Mouse (Mus musculus) midbrain, embryonic 11.5 days (tissue): ENCODE measurements at regions not wholly inside any gene's neighbourhood (a gene's known extent, or its start where the extent isn't known, plus 50 kb on each side); places are given as distances from the start of the nearest gene placed in this dataset.

Experiments
- ATAC-seq: fragments of 200-750 bp; cut with Nextera tagmentation; 2 replicates; pipeline ENCODE4 v1.8.0; 2017; ENCODE audit warnings: moderate TSS enrichment, moderate library complexity; ENCODE audit not compliant: low FRiP score
- DNase-seq: peaks from one replicate; pipeline ENCODE4 v3.0.0; 2015; ENCODE audit warnings: low spot score; ENCODE audit errors: missing footprints
- H3K27ac ChIP-seq: fragments of 300-500 bp; sonication (generic); 2 replicates; pipeline ENCODE4 v1.5.1; 2014; ENCODE audit warnings: low read depth, low read length
- H3K27me3 ChIP-seq: fragments of 300-500 bp; sonication (generic); 2 replicates; pipeline ENCODE4 v1.6.1; 2014; ENCODE audit warnings: mild to moderate bottlenecking, low read length, moderate library complexity, mixed read lengths; ENCODE audit not compliant: control insufficient read depth, insufficient read depth
- H3K36me3 ChIP-seq: fragments of 300-500 bp; sonication (generic); 2 replicates; pipeline ENCODE4 v1.6.1; 2014; ENCODE audit warnings: mild to moderate bottlenecking, low read length, moderate library complexity, mixed read lengths; ENCODE audit not compliant: control insufficient read depth, insufficient read depth
- H3K4me1 ChIP-seq: fragments of 300-500 bp; sonication (generic); 2 replicates; pipeline ENCODE4 v1.6.1; 2014; ENCODE audit warnings: low read length; ENCODE audit not compliant: control insufficient read depth, insufficient read depth
- H3K4me2 ChIP-seq: fragments of 300-500 bp; sonication (generic); 2 replicates; pipeline ENCODE4 v1.6.1; 2014; ENCODE audit warnings: mild to moderate bottlenecking, moderate library complexity
- H3K4me3 ChIP-seq: fragments of 300-500 bp; sonication (generic); 2 replicates; pipeline ENCODE4 v1.5.1; 2014; ENCODE audit warnings: low read depth, low read length
- H3K9ac ChIP-seq: fragments of 300-500 bp; sonication (generic); 2 replicates; pipeline ENCODE4 v1.6.1; 2014; ENCODE audit warnings: low read length
- H3K9me3 ChIP-seq: fragments of 300-500 bp; sonication (generic); 2 replicates; pipeline ENCODE4 v1.6.1; 2016; ENCODE audit warnings: low read length; ENCODE audit not compliant: control insufficient read depth
- WGBS: fragments of 180-500 bp; shearing (Covaris S2); extraction: QIAGEN DNeasy Blood & Tissue Kit; methylation state at CpG from one replicate; pipeline ENCODE4 v1.1.7; 2014; 5-methylcytosine and 5-hydroxymethylcytosine counted together

DNA sequence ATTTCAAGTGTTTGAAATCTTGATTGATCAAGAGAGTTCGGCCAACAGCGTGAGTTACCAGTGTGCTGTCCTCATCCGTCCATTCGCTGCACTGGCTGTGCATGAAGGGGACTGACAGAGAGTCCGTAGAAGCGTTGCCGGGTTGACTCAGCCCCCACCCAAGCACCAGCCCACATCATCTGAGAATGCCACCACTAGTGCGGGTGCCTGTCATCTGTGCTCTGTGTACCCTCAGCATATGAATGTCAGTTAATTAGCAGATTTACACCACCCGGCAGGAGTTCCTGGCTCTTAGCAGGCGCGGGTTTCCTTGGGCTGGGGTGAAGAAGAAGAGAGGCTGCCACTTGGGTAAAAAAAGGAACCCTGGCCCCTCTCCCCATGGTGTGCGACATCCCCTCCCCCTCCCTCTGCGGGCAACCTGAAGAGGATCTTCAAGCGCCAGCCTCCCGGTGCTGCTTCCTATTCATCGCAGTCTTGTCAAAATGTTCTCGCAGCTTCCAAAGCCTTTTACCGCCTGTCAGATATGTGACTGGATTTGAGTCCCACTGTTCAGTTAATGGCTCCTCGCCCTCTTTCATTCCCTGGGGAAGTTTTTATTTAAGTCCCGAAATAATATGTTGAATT is 309.2 kb upstream of the Zdhhc25 start:
- H3K27me3 ChIP-seq, result no peaks in the 10 kb centered on the region
- WGBS, result 20% methylated on average over 20 of the region's 20 CpGs
- DNase-seq (no peak), ATAC-seq (no peak)
- H3K36me3 ChIP-seq, result no peaks in the 10 kb centered on the region
- no peaks in the 10 kb centered on the region for H3K9me3 ChIP-seq
- H3K4me1 ChIP-seq, result no peaks in the 10 kb centered on the region
- H3K9ac ChIP-seq, result no peak overlapping the region
- H3K4me3 ChIP-seq, result no peak overlapping the region
- H3K4me2 ChIP-seq, result no peak overlapping the region
- no peak overlapping the region for H3K27ac ChIP-seq

DNA sequence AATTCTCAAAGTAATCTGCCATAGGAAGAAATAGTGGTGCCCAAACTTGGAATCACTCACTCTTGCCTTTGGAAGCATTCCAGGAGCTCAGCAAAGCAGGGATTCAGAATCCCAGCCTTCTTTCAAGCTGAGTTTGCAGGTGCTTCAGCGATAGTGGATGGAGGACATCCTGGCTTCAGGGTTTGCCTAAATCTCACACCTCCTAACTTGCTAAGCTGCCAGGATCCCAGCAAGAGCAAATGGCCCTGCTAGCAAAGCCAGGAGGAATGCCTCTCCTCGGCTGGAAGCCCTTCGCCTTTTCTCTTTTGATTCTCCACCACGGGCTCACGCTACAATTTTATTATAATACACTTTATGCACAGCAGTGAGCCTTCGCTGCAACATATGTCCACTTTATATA is 301.0 kb upstream of the Zdhhc25 start:
- H3K27ac ChIP-seq, result no peak overlapping the region

DNA sequence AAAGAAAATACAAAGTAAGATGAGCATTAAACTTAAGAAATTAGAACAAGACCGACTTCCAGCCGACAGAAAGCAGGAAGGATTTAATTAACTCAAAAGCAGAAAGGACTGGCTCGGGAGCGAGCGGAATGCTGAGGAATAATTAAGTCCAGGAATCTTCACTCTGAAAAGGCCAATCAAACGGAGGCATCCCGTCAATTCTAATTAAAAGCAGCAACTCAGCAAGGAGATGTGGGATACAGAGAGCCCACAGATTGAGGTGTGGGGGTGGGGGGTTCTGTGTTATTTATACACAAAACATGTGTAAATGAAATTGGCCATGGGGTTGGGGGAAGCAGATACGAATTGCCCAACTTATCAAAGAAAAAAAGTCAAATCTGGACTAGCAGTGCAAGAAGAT is 288.9 kb upstream of the Zdhhc25 start:
- Histone ChIP-seq H3K9me3 (no peaks in the 10 kb centered on the region), H3K4me1 (no peaks in the 10 kb centered on the region), H3K4me3 (no peak overlapping the region), H3K4me2 (no peak overlapping the region), H3K9ac (no peak overlapping the region), H3K27me3 (no peaks in the 10 kb centered on the region), H3K27ac (no peak overlapping the region), H3K36me3 (no peaks in the 10 kb centered on the region)
- no peak for ATAC-seq
- WGBS, result 35% methylated on average over 8 of the region's 8 CpGs
- no peak for DNase-seq

More for the DNA sequence above, 301.0 kb upstream of the Zdhhc25 start:
- Histone ChIP-seq H3K4me2 (no peak overlapping the region), H3K9me3 (no peaks in the 10 kb centered on the region), H3K27me3 (no peaks in the 10 kb centered on the region), H3K4me3 (no peak overlapping the region), H3K9ac (no peak overlapping the region), H3K4me1 (no peaks in the 10 kb centered on the region), H3K36me3 (no peaks in the 10 kb centered on the region)
- WGBS, result 79% methylated on average over 6 of the region's 6 CpGs
- ATAC-seq (no peak), DNase-seq (no peak)

DNA sequence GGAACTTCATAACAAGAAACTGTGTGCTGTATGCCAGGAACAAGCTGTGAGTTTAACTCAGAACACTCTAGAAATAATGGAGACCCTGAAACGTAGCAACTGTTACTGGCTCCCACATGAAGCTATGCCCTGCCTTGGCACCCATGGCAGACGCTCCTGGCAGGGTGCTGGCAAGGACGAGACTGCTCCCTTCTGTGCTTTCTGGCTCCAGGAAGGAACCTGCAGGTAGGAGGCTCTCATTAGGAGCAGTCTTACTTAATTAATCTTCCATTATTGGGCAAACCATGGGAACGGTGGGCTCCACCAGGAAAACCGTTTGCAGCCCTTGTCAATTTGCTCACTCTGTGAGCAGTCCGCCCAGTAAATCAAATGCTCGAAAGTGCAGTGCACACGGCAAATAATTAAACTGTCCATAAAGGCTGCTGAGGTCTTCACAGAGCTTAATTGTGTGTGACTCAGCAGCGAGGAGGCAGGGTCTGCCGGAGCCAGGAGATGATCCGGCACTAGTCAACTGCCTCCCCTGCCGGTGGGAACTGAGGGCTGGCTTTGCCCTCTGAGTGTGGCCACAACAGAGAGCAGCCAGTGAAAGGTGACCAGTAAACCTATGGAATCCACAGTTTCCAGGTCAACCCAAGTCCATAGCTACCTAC is 285.2 kb upstream of the Zdhhc25 start:
- H3K27ac ChIP-seq, result no peak overlapping the region
- no peaks in the 10 kb centered on the region for H3K27me3 ChIP-seq
- H3K9ac ChIP-seq, result no peak overlapping the region
- ATAC-seq (no peak), DNase-seq (no peak)
- H3K36me3 ChIP-seq, result no peaks in the 10 kb centered on the region
- H3K4me2 ChIP-seq, result no peak overlapping the region
- no peaks in the 10 kb centered on the region for H3K4me1 ChIP-seq
- WGBS, result 65% methylated on average over 12 of the region's 12 CpGs
- H3K9me3 ChIP-seq, result no peaks in the 10 kb centered on the region
- no peak overlapping the region for H3K4me3 ChIP-seq

DNA sequence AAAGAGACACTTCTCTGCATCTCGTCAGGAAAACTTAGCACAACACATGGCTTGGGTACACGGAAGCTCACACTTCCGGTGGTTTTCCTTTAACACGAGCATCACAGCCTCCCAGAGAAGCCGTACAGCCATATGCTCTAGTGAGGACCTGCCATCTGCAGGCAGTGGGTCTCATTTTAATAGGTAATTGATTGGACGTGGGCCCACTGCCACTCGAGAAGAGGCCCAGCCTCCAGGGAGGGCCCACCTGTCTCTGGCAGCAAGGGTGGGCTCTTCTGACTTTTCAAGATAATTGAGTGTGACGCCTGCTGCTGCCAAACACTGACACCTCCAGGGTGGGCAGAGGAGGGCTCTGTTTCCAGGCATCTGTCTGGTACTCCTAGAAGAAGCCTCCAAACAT is 282.1 kb upstream of the Zdhhc25 start:
- Histone ChIP-seq H3K27me3 (no peaks in the 10 kb centered on the region), H3K36me3 (no peaks in the 10 kb centered on the region), H3K27ac (no peak overlapping the region), H3K9ac (no peak overlapping the region), H3K9me3 (no peaks in the 10 kb centered on the region), H3K4me2 (no peak overlapping the region), H3K4me1 (no peaks in the 10 kb centered on the region), H3K4me3 (no peak overlapping the region)
- DNase-seq (no peak), ATAC-seq (no peak)
- 59% methylated on average over 8 of the region's 8 CpGs for WGBS

DNA sequence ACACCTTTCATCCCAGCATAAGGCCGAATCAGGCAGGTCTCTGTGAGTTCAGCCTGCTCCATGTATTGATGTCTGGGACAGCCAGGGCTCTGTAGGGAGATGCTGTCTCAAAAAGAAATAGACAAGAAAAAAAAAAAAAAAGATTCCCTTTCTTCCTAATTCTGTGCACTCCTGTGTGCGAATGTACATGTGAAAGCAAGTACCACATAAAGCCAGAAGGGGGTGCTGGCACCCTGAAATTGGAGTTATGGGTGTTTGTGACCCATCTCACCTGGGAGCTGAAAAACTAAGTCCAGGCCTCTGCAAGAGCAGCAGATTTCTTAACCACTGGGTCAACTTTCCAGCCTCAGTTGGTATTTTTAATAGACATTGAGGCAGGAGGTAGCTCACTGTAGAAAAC is 280.6 kb upstream of the Zdhhc25 start:
- 84% methylated on average over 2 of the region's 2 CpGs for WGBS
- Histone ChIP-seq H3K9ac (no peak overlapping the region), H3K4me2 (no peak overlapping the region), H3K36me3 (no peaks in the 10 kb centered on the region), H3K9me3 (no peaks in the 10 kb centered on the region), H3K27ac (no peak overlapping the region), H3K4me3 (no peak overlapping the region), H3K4me1 (no peaks in the 10 kb centered on the region), H3K27me3 (no peaks in the 10 kb centered on the region)
- ATAC-seq (no peak), DNase-seq (no peak)

DNA sequence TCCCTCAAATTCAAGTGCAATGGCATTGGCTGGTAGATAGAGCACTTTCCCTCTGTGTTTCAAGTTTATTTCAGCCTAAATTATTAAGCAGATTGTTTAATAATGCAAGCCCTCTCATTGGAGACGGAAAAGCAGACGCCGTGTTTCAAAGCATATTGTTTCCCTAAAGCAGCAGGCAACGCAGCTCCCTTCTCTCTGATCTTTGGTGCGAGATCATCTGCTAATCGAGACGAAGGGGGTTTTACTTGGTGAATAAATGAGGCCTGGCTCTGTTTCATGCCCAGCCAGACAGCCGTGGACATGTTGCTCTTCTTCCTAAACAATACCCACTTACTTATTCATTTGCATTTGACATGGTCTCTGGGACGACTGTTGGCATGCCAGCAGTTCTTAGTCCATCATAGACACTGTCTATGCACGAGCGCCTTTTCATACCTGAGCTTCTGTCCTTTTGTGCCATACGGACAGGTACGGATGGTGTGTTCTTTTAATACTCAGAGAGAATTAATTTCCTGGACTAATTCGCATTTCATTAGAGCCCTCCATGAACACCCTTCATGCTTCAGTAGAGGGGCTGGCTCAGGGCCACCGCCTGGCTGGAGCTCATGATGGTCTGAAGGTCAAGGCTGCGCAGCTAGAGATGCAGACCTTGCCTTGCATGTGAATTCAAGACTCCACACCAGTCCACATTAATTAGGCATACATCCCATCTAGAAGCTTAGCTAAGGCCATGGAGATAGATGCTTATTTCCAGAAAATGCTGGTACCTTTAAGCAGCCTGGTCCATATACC is 276.3 kb upstream of the Zdhhc25 start:
- H3K4me3 ChIP-seq, result no peak overlapping the region
- no peaks in the 10 kb centered on the region for H3K9me3 ChIP-seq
- no peaks in the 10 kb centered on the region for H3K27me3 ChIP-seq
- H3K4me1 ChIP-seq, result no peaks in the 10 kb centered on the region
- H3K36me3 ChIP-seq, result no peaks in the 10 kb centered on the region
- 83% methylated on average over 16 of the region's 16 CpGs for WGBS
- DNase-seq (no peak), ATAC-seq (no peak)
- H3K4me2 ChIP-seq, result no peak overlapping the region
- H3K9ac ChIP-seq, result no peak overlapping the region
- no peak overlapping the region for H3K27ac ChIP-seq

DNA sequence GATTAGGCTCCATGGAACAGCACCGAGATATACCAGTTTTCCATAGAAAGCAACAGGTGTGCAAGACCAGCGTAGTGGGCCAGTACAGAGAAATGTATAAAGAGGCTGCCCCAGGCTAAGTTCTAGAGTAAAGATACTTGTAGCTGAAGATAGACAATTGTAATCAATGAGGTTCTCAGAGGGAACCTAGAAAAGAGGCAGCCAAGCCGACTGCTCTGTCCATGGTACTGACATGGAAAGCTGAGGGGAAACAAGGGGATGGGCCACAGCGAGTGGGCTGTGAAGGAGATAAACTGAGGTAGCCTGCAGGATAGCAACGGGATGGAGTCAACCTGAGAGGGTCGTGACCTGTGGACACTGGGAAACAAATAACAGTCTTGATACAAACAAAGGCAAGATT is 275.0 kb upstream of the Zdhhc25 start:
- 62% methylated on average over 6 of the region's 6 CpGs for WGBS
- no peak overlapping the region for H3K9ac ChIP-seq

DNA sequence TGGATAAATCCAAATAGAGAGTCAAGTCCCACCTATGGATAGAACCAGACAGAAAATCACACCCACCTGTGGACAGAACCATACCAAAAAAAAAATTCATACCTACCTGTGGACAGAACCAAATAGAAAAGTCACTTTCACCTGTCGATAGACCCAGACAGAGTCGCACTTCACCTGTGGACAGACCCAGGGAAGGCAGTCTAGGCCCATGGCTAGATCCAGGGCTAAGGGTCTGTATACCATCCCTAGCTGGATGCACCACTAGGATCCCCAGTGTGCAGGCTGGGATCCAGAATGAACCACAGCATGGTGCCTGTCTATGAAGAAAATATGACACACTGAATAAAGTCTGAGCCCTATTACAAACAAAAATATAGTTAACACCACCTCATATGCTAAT is 246.9 kb upstream of the Zdhhc25 start:
- 93% methylated on average over 2 of the region's 2 CpGs for WGBS
- no peaks in the 10 kb centered on the region for H3K36me3 ChIP-seq
- H3K27ac ChIP-seq, result no peak overlapping the region
- DNase-seq (no peak), ATAC-seq (no peak)
- H3K9me3 ChIP-seq, result no peaks in the 10 kb centered on the region
- no peak overlapping the region for H3K4me2 ChIP-seq
- H3K9ac ChIP-seq, result no peak overlapping the region
- no peaks in the 10 kb centered on the region for H3K4me1 ChIP-seq
- H3K4me3 ChIP-seq, result no peak overlapping the region
- no peaks in the 10 kb centered on the region for H3K27me3 ChIP-seq

More for the DNA sequence above, 275.0 kb upstream of the Zdhhc25 start:
- Histone ChIP-seq H3K27ac (no peak overlapping the region), H3K27me3 (no peaks in the 10 kb centered on the region), H3K4me2 (no peak overlapping the region), H3K9me3 (no peaks in the 10 kb centered on the region), H3K36me3 (no peaks in the 10 kb centered on the region), H3K4me1 (no peaks in the 10 kb centered on the region), H3K4me3 (no peak overlapping the region)
- no peak for ATAC-seq
- DNase-seq, result no peak
